Mouse (Mus musculus) layer of hippocampus, adult 9-11 months (tissue): ENCODE measurements at regions not wholly inside any gene's neighbourhood (a gene's known extent, or its start where the extent isn't known, plus 50 kb on each side); places are given as distances from the start of the nearest gene placed in this dataset.

Source experiments
- DNase-seq: peaks from one replicate; pipeline ENCODE4 v3.0.0; 2022

DNA sequence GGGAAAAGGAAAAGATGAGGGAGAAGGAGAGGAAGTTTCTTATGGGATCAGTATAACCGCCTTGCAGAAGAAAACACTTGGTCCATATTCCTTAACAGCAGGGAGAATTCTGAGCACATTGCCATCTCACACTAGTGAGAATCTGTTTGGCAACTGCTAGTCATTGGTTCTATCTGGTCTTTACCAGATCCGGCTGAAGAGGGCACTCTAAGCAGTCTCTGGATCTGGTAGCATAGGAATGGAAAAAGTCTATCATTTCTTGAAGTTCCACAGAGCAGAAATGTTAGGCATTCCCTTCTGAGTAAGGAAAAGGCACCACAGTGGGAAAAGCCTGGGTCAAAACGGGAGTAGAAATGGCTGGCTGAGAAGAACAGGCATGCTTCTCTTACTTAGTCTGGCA, 315.4 kb upstream of the Apob start:
- no peak for DNase-seq

DNA sequence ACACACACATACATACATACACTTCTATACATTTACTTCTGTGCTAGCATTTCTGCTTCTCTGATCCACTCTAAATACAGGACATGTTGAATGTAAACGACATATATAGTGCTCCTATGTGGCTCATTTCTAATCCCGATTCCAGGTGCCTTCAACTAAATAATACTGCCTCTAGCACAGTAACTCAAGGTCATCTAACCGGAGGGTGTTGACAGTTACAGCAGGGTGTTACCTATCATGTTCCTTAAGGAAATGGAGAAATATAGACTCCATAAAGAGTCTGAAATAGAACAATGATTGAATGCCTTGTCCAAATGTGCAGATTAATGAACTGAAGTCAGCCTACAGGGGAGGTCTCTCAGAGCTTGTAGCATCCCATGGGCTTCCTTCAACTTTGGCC, 307.3 kb upstream of the Apob start:
- DNase-seq, result no peak

DNA sequence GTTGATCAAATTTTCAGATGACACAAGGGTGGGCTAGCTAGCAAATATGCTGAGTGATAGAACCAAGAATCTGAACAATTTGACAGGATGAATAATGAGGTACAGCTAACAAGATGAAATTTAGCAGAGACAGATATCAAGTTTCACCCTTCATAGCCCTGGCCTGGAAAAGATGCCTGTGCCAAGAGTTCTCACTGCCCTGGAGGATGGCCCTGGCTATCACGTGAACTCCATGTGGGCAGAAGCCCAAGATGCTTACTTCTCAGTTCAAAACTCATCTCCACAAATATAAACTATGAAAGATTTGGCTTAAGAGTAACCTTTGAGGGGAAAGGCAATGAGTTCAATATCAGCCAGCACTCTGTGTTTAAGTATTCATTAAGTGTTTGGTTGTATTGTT, 306.9 kb upstream of the Apob start:
- no peak for DNase-seq

DNA sequence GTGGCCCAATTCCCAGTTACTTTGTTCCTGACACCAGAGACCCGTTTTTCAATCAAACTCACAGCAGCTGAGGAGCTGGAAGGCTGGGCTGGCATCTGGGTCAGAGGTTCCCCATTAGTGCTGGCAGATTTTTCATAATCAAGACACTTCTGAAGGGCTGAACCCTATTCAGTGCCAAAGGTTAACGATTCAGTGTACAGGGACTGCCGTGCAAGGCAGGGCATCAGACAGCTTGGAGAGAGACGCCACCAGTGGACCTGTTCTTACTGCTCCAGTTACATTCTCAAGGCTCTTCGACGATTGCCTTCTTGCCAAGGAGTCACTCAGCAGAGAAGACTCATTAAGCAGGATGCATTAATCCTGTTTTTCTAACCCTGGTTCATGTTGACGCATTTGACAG, 285.5 kb upstream of the Apob start:
- no peak for DNase-seq

DNA sequence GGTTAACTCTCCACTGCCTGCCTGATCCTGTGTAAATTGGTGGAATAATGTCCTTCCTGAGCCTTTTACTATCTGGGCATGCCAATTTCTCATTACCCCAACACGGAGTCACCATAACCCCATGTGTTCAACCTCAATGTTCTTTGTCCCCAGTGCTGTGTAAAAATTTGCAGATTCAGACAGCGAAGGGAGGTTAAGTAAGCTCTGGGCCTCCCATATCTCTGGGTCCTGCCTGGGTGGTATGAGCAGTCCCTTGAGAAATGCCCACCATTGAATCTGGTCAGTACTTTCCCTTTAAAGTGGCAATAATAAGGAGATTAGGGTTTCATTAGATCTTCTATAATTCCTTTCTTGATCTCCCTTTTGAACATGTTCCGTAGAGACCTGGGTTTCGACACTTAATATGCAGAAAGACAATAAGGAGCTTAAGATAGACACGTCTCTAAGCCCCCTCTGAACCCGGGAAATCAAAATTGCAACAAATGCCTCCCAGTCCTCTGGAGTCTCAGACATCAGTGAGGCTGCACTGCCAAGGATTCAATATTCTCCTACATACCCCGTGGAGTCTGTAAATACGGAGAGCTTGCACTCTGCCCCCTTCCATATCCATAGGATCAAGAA, 279.0 kb upstream of the Apob start:
- no peak for DNase-seq

DNA sequence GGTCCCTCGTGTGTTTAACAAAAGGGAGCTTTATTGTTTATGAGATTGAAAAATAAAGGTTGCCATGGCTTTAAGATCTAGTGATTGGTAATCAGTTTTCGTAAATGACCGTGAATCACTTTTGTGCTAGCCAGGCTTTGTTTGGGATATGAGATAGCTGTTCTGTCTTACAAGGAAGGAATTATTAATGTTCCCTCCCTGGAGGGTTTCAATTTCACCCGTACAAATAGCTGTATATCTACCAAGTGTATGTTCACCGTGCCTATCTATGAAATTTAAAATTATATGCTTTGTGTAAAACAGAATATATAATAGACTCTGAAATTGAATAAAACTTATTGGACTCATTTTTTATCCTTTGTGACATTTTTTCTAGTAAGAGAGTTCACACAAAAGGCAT, 268.3 kb upstream of the Apob start:
- no peak for DNase-seq

DNA sequence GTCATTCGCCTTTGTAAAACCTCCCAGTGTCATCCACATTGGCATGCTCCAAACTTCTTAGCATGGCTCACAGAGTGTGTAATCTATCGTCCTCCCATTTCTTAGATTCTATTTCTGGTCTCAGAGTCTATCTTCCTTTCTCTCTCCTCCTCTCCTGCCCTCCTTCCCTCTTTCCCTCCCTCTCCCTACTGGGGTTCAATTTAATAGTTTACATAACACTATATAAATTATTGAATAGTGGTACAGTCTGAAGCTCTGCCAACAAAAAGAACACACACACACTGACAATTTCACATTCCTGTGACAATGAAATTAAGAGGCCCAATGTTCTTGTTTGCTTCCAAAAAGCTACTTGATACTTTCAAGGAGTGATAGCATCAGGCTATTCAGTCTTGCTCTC, 267.6 kb upstream of the Apob start:
- no peak for DNase-seq

DNA sequence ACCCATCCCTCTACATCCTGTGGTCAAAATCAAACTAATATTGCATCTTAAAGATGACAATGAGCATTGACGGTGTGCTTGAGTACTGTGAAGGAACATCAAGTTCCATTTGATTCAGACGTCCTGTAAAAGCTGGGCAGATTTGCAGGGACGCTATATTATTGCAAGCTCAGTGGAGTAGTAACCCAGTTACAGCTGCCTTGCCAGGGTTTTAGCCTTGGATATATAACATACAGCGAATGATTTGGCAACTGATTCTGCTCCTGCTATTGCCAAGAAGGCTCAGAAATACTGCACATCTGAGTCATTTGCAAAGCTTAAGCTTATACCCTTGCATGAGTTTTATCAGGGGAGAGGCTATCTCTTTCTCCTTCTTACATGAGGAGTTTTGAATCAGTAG, 262.4 kb upstream of the Apob start:
- no peak for DNase-seq

DNA sequence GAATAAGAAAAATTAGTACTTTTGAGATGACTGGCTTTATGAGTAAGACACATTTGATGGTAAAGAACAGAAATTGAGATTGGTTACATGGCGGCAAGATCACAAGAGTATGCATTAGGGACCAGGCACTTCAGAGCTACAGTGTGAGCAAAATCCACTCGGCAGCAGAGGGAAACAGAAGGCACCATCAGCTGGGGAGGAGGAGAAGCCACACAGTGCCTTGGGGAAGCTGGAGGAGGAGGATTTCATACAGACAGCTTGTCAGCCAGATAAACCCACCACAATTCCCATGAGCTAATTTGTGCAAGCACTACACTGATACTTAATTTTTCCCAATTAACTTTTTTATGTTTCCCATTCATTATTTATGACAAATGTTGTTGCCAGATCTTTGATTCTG, 258.9 kb upstream of the Apob start:
- DNase-seq, result peak; percentile 76

DNA sequence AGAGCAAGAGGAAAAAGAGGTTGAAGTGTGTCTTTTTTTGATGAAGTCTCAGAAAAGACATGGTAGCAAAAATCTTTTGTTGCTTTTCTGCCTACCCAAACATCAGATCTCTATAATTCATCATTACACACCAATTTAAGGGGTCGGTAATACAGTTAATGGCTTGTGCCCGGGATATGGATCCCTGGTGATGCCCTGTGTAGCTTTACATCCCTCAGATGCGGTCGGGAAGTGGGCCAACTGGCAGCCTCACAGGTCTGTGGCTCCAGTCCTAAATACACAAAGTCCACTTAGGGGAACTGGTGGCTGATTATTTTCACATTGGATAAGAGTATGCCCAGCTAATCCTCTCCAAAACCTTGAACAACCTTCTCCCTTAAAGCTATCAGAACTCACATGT, 258.4 kb upstream of the Apob start:
- no peak for DNase-seq

DNA sequence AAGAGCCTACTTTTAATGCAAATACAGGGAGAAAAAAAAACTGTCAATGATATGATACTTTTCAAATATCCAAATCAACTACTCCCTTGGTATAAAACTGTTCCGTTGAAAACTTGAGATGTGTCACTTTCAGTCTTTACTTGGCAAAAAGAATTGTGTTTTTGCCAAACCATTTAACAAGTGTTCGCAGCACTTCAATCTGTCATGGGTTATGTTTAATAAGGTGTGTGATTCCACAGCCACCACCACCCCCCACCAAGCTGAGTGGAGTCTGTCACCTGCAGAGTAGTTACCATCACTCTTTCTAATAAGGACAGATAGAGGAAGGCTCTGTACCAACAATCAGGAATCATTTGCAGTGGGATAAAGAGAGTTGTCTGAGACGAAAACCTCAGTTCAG, 252.5 kb upstream of the Apob start:
- DNase-seq, result no peak

DNA sequence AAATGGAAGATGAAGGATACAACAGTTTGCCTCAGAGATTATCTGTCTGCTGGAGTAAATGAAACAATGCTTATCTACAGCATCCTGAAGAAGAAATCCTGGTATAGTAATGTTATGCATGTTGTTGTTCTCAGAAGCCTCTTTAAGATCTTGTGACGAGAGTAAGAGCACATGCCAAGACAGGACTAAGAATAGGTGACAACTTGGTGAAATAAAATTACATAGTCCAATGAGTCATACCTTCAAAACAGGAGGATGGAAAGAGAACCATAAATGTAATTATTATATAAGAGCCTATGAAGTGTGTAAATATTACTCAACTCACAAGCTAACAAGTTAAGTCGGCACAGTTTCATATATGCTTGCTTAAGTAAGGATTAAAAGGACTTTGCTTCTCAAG, 239.4 kb upstream of the Apob start:
- no peak for DNase-seq

DNA sequence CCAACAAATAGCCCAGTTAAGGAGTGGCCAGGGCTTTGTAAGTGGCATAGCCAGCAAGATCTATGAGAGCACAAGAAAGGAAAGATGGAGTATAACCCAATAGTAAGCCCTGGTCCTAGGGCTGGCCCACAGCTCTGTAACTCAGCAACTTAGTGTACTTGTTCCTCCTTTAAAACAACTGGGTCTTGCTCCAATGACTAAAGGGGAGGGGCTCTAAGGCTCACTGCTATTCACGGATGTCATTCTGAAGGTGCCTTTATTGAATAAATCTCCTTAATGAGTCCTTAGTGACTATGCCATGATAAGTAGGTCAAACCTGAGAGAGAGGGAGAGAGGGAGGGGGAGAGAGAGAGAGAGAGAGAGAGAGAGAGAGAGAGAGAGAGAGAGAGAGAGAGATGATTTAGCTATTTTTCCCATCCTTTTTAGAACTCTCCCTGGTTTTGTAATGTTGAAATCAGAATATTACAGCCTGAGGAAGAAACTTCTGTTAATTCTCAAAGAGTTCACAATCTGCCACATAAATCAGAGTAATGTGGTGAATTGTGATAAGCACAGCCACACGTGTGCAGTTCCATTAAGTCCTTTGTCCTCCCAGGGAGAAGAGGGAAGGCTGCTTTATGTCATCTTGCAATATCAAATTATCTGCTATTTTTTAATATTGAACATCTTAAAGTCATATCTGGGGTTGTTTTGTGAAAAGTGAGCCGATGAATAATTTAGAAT, 238.7 kb upstream of the Apob start:
- no peak for DNase-seq

DNA sequence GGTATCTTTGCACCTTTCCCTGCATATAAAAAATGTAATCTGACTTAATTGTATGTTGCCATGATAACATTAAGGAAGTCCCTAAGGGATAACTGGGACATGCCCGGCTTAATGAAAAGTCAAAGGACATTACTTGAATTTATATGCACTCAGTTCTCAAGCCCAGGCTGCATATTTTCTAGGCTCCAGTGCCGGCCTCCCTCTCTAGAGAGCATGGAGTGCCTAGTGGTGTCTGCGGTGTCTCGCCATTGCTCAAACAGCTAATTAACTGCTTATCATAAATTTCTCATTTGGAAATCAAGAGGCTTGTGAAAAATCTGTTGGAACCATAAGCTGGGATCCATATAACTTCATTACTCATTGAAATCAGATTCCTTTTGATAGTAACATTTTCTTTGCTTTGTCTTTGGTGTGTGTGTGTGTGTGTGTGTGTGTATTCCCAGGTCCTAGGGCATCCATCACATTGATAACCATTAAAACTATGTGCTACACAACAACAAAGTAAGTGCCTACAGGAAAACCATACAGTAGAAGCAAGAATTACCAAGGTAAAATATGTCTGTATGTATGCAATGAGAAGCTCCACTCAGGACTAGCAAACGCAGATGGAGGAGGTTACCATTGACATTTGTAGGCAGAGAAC, 238.0 kb upstream of the Apob start:
- no peak for DNase-seq

DNA sequence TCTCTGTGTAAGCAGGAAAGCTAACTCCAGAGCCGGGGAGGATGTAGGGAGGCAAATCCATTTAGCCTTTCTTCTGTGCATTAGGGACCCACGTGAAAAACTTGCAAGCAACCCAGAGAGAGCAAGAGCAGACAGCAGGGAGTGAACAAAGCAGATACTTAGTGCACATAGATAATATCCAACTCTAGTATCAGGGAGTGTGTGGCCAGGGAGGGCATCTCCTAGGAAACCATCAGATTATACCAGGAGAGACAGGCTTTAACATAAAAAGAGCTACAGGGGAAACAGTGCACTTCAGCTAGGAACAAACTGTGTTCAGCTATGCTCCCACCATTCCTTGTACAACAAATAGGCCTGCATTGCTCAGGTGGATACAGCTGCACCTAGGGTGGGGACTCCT, 230.7 kb upstream of the Apob start:
- no peak for DNase-seq

DNA sequence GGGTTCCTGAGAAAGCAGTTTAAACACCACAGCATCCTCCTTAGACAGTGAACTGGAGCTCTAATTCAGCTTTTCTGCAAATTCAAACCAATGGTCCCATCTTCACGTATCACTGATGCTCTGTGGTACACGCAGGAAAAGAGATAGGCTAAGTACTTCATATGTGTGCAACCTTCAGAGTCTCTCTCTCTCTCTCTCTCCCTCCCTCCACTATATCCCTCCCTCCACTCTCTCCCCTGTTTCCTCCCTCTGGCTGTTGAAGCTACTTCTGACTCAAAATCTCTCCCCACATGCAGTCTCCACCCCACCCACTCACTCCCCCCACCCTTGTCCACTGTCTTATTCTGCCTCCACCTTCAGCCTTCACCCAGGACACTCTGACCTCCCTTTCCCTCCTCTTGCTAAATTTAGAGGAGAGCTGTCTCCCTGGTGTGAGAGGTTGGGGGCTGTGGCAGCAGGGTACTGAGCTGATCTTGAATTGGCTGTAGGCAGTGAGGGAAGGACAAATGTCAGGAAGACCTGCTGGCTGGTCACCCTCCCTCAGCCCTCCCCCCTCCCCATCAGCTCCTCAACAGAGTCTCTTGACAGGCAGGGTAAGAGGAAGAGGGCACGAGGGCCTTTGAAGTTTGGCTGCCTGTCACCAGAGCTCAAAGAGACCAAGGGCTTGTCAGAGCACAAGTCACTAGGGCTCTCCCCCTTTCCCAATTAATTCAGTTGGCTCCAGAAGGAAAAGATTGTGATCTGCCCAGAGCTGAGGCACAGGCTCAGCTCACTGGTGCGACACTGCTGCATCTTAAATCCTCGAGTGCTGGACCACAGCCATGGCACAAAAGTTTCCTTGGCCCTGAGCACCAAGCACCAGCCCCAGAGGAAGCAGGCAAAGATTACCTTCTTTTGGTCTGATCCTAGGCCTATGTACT, 227.9 kb upstream of the Apob start:
- DNase-seq, result no peak

DNA sequence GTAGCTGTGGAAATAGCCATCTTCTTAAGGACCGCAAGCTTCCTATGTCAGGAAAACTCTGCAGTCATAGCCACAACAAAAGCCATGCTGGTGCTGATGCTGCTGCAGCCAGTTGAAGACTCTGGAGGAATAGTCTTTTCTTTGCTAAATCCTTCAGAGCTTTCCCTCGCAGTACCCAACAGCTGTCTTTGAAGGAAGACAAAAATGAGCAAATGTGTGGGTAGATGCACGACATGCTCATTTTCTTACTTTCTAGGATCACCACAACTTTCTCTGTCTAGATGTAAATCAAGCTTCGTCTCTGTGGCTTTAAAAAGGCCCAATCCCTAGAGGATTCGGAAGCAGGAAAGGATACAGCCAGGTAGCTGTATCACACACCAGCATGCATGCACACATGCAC, 222.6 kb upstream of the Apob start:
- no peak for DNase-seq

DNA sequence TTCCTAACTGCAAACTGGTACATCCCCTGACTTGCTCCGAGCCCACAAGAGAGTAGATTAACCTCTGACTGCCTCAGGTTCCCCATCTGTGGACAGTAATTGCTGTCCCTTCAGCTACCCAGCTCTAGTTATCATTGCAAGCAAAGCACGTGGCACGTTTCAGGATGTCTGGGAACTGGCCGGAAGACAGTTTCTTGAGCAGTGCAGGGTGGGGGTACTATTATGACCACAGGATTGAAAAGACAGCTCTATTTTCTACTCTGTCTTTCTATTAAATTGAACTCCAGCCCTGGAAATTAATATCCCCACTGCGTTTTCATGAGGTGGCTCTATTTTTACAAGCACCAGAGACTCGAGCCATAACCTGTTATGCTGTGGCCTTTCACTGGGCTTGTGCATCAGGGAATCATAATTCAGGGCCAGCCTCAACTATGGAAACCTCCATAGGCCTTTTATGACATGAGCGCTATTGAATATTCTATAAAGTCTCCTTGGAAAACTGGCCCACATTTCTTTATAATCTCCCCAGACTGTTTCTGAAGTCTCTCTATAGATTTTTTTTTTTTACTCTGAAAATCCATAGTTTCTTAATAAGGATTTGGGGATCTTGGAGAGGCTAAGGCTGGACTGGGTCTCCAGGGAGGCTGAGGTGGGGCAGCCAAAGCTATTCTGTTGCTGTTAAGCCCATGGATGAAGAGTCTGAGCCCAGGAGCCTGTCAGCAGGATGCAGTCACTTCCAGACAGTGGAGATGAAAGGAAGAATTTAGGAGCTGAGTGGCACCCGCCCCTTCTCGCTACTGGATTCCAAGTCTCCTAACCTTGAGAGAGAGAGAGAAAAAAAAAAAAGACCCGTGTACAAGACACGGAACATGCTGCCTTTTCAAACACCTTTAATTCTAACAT, 212.4 kb upstream of the Apob start:
- DNase-seq, result no peak

DNA sequence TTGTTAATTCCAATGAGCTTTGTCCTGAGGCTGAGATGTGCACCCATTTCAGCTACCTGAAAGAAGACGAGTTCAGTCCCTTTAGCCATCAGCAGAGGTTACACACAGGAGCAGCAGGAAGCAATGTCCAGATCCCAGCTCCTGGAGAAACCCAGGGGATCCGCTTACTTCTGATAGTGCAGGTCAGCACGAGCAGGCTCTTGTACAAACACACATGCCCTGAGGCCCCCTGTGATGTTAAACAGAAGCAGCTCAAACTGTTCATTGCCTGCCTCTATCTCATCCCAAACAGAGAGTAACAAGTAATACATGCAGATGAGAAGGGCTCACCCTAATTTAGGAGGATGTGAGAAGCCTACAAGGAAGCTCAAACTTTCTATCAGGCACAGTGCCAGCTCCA, 203.3 kb upstream of the Apob start:
- DNase-seq, result no peak

DNA sequence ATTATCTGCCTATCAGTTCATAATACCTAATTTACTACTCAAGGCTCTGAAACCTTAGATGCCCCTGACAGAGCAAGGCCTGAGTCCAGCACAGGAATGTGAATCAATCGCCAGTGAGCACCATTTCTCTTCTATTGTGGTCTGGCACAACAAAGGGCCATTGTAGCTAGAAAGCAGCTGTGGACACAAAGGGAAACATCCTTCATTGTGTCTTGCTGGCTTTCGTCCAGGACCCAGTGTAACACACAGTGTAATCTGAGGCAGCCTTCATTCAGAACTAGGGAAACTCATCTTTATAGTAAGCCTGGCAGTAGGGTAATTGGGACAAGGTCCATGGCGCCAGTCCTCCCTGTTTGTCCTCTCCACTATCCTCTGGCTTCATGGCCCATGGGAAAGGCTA, 201.1 kb upstream of the Apob start:
- DNase-seq, result peak; percentile 81

DNA sequence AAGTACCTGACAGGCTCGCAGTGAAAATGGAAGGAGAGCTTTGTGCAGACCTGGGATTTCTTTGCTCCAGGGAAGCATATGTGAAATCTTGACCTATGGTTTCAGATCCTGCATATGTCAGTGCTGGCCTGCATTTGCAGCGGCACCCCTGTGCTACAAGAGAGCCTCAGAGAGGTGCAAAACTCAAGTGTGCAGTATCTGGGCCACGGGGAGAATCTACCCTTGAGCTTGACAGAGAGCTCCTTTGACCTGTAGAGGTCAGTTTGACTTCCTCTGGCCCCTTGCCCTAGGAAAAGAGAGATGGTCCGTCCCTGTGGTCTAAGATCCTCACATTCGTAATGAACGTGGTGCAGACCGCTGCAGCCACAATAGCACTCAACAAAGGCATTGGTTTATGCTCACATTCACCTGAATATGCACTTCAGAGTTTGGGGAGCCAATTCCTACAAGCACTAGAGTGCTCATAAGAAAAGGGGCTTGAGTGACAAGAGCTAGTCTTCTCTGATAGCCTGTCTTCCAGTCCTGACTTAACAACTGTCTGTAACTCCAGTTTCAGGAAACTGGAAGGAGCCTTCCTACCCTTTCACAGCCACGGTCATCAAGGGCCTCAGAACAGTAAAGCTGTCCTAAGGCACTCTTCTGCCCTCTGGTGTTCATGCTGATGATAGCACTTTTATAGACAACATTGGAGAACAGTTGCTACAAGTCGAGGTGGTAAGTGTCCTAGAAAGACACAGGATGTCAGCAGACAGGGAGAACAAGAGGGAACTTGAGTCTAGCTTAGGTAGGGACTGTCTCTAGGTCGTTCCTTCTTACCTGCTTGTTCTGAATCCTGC, 200.0 kb upstream of the Apob start:
- DNase-seq, result peak; percentile 66

DNA sequence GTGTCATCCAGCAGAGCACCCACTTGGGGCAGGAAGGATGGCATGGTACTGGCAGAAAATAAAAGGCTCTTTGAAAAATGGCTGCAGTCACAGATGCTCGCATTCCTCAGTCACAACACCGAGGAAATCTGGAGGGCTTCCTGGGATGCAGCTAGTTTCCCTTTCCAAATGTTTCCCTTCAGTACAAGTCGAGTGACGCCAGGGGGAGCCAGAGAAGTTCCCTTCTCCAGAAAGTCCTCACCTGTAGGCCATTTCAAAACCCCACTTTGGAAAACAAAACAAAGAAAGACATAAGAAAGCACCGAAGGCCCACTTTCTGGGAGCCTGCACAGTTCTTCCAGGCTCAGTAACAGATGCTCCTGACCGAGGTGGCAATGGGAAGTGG, 199.4 kb upstream of the Apob start:
- no peak for DNase-seq
